Mouse (Mus musculus) kidney, embryonic 16.5 days (tissue): Measurements from ENCODE around the gene Pfkfb4. TPM values are rescaled to one million over a fixed set of nuclear protein-coding genes. Genes with fewer than 3 reads are reported as not detected.
A peak's percentile ranks its signal among the peaks of the same experiment; 100 is the strongest.

Source experiments
- ATAC-seq: fragments of 200-750 bp; cut with Nextera tagmentation; 2 replicates; pipeline ENCODE4 v1.8.0; 2017; ENCODE audit warnings: moderate TSS enrichment; ENCODE audit not compliant: low FRiP score, low TSS enrichment
- H3K27ac ChIP-seq: fragments of 300-500 bp; sonication (generic); 2 replicates; pipeline ENCODE4 v1.5.1; 2014; ENCODE audit warnings: low read length
- H3K27me3 ChIP-seq: fragments of 300-500 bp; sonication (generic); 2 replicates; pipeline ENCODE4 v1.6.1; 2014; ENCODE audit warnings: low read length, control low read depth, mixed read lengths; ENCODE audit not compliant: insufficient read depth
- H3K36me3 ChIP-seq: fragments of 300-500 bp; sonication (generic); 2 replicates; pipeline ENCODE4 v1.6.1; 2014; ENCODE audit warnings: low read length, control low read depth, mixed read lengths; ENCODE audit not compliant: insufficient read depth
- H3K4me1 ChIP-seq: fragments of 300-500 bp; sonication (generic); 2 replicates; pipeline ENCODE4 v1.6.1; 2014; ENCODE audit warnings: low read length, control low read depth, mixed read lengths; ENCODE audit not compliant: insufficient read depth
- H3K4me2 ChIP-seq: fragments of 300-500 bp; sonication (generic); replicated peaks from 2 replicates; pipeline ENCODE4 v1.6.1; 2014; ENCODE audit warnings: low read depth, low read length
- H3K4me3 ChIP-seq: fragments of 300-500 bp; sonication (generic); 2 replicates; pipeline ENCODE4 v1.5.1; 2014; ENCODE audit warnings: mild to moderate bottlenecking, low read length
- H3K9ac ChIP-seq: fragments of 300-500 bp; sonication (generic); replicated peaks from 2 replicates; pipeline ENCODE4 v1.6.1; 2014; ENCODE audit warnings: low read length
- H3K9me3 ChIP-seq: fragments of 300-500 bp; sonication (generic); 2 replicates; pipeline ENCODE4 v1.6.1; 2016; ENCODE audit warnings: low read length, control low read depth
- WGBS: fragments of 180-500 bp; shearing (Covaris S2); extraction: QIAGEN DNeasy Blood & Tissue Kit; methylation state at CpG from one replicate; pipeline ENCODE4 v1.1.7; 2014; 5-methylcytosine and 5-hydroxymethylcytosine counted together
- polyA plus RNA-seq: library from polyadenylated mRNA; unstranded; fragments of >200 nt; fragmentation: Nextera tagmentation; extraction: Ambion mirVana; gene quantifications from 2 replicates; pipeline ENCODE4 v1.2.1, GENCODE M21; 2015

Pfkfb4 gene
- polyA plus RNA-seq, 1 experiment from 2014 or later, result 10.4 TPM

DNA sequence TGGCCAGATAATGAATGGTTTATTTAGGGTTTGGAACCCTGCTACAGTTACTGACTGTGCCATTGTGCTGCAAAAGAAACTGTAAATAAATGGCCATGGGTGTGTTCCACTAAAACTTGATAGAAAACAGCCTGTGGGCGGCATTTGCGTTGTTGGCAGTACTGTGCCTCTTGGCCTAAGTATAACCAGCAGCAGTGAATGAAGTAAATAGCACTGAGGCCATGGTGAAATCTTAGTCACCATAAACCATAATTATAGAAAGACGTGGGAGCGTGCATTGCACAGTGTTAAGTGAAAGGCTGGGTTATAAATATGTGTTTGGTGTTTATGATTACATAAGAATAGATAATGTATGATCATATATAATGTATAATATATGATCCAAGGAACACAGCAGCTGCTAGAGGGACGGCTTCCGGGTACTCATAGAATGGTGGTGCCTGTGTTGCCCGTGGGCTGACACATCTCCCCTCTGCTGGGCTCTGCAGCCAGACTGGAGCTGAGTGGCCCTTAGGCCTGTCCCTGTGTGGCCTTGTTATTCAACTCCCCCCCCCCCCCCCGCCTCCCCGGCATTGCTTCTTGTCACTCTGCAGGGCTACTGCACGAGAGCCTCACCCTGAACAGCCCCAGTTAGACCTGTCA lies 17.5 kb downstream of the Pfkfb4 start:
- peaks cover 11% of the 10 kb centered on the region; the same call in 1 of the 2 replicates for H3K4me1 ChIP-seq
- 63% methylated on average over 10 of the region's 10 CpGs for WGBS
- H3K27me3 ChIP-seq, result no peaks in the 10 kb centered on the region
- H3K27ac ChIP-seq, result no peak overlapping the region
- no peaks in the 10 kb centered on the region for H3K36me3 ChIP-seq
- no peaks in the 10 kb centered on the region for H3K9me3 ChIP-seq
- no peak overlapping the region for H3K4me2 ChIP-seq
- H3K4me3 ChIP-seq, result no peak overlapping the region
- peak; percentile 21; the same call in 1 of the 2 replicates for ATAC-seq
- 0 out of 2 replicates have a peak overlapping the region, but pooled peaks have one; percentile 4 for H3K9ac ChIP-seq

DNA sequence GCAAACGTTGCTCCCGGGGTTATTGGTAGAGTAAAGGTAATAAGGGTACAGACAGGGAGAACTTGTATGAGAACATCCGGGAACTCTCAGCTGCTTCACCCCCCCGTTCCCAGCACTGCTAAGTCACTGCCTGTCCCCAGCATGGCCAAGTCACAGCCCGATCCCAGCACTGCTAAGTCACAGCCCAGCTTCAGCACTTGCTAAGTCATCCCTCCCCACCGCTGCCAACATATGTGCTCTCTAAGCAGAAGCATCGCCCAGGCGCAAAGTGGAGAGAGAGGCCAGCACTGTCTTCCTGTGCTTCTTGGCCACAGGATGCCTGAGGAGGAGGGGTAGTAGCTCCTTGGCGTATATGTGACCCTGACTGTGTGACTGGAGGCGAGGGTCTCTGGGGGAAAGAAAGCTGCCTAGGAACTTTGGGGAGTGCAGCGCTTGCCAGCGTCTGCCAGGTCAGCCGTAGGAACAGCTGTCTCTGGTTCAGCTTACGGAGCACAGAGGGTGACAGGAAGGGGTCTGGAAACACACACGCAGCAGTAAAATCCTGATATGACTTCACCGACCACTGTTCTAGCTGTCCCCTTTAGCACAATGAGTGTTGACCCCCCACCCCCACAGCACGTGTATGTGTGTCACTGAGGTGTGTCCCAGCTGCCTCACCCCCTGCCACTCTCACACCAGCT lies 18.2 kb downstream of the Pfkfb4 start:
- 27% methylated on average over 17 of the region's 17 CpGs for WGBS
- peak; percentile 57 for ATAC-seq

DNA sequence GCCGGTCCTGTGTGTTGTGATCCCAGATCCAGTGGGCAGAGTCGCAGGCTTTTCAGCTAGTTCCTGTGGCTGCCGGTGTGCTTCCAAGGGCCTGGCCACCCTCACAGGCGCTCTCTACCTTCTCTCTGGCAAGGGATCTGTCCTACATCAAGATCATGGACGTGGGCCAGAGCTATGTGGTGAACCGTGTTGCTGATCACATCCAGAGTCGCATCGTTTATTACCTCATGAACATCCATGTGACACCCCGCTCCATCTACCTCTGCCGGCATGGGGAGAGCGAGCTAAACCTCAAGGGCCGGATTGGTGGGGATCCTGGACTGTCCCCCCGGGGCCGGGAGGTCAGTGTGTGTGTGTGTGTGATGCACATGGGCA lies 18.7 kb downstream of the Pfkfb4 start:
- H3K9ac ChIP-seq, result no peak overlapping the region
- peaks cover 11% of the 10 kb centered on the region; the same call in 1 of the 2 replicates for H3K4me1 ChIP-seq
- 80% methylated on average over 14 of the region's 14 CpGs for WGBS
- H3K9me3 ChIP-seq, result no peaks in the 10 kb centered on the region
- H3K27me3 ChIP-seq, result no peaks in the 10 kb centered on the region
- no peak overlapping the region for H3K4me2 ChIP-seq
- no peak overlapping the region for H3K4me3 ChIP-seq
- H3K27ac ChIP-seq, result no peak overlapping the region
- ATAC-seq, result no peak
- H3K36me3 ChIP-seq, result no peaks in the 10 kb centered on the region

More for the DNA sequence above, 18.2 kb downstream of the Pfkfb4 start:
- no peak overlapping the region for H3K27ac ChIP-seq
- H3K27me3 ChIP-seq, result no peaks in the 10 kb centered on the region
- no peak overlapping the region for H3K4me3 ChIP-seq
- peaks cover 11% of the 10 kb centered on the region; the same call in 1 of the 2 replicates for H3K4me1 ChIP-seq
- H3K4me2 ChIP-seq, result no peak overlapping the region
- 0 out of 2 replicates have a peak overlapping the region, but pooled peaks have one; percentile 4 for H3K9ac ChIP-seq
- no peaks in the 10 kb centered on the region for H3K36me3 ChIP-seq
- H3K9me3 ChIP-seq, result no peaks in the 10 kb centered on the region

DNA sequence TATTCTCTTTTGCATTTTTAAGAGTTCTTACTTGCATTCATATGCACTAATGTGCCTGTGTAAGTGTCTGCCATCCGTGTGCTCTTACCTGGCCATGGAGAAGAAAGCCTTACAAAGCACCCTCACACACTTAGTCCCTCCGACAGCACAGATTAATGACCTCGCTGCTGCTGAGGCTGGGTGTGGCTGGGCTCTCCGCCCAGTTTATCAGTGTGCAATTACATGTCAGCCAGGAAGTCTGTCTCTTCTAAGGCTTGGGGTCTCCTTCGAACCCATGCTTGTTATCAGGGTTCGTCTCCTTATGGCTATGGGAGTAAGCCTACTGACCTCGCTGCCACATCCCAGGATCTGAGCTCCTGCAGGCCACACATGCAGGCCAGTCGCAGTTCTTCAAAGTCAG lies 23.8 kb downstream of the Pfkfb4 start:
- Histone ChIP-seq H3K27me3 (no peaks in the 10 kb centered on the region), H3K4me3 (no peak overlapping the region), H3K36me3 (no peaks in the 10 kb centered on the region), H3K4me1 (no peaks in the 10 kb centered on the region), H3K9me3 (no peaks in the 10 kb centered on the region), H3K27ac (no peak overlapping the region), H3K4me2 (no peak overlapping the region), H3K9ac (no peak overlapping the region)
- WGBS, result 51% methylated on average over 8 of the region's 8 CpGs
- no peak for ATAC-seq

DNA sequence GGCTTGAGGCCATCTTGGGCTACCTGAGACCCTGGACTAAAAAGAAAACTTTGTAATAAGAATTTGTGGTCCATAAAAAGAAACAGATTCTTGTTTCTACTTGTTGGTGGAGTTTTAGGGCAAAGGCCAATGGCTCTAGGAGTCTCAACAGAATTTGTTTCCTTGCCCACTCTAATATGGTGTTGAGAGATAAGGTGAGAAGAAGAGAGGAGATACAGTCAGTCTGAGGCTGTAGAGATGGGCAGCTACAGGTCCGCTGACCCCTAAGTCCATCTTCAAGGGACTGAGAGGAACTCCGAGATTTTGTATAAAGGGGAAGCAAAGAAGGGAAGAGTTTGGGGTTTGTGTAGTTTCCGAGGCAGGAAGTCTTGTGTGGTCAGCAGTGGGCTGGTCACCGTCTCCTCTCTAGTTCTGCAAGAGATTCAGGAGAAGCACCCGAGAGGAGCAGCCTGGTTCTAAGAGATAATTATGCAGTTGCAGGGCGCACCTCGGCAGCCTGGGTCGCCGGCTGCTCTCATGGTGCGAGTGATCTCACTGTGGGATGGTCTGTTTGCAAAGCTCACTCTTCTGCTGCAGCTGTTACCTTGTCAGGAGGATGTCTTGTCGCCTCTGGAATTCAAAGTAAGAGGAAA lies 25.5 kb downstream of the Pfkfb4 start:
- Histone ChIP-seq H3K27ac (no peak overlapping the region), H3K9ac (no peak overlapping the region), H3K4me3 (no peak overlapping the region), H3K9me3 (no peaks in the 10 kb centered on the region), H3K27me3 (no peaks in the 10 kb centered on the region), H3K36me3 (no peaks in the 10 kb centered on the region), H3K4me1 (no peaks in the 10 kb centered on the region), H3K4me2 (no peak overlapping the region)
- 60% methylated on average over 11 of the region's 11 CpGs for WGBS
- ATAC-seq, result no peak

- H3K36me3 ChIP-seq, result 0 out of 2 replicates have a peak, but pooled peaks cover 3% of the 10 kb centered on the region
- WGBS, result 87% methylated on average over 4 of the region's 4 CpGs
- no peaks in the 10 kb centered on the region for H3K4me1 ChIP-seq
- ATAC-seq, result no peak
- no peak overlapping the region for H3K4me2 ChIP-seq
- no peak overlapping the region for H3K4me3 ChIP-seq
- no peak overlapping the region for H3K27ac ChIP-seq
- H3K27me3 ChIP-seq, result no peaks in the 10 kb centered on the region
- H3K9me3 ChIP-seq, result no peaks in the 10 kb centered on the region
- H3K9ac ChIP-seq, result no peak overlapping the region
Observed at GRCm38 (mm10) chr9:109021428-109021827, 29.9 kb downstream of the Pfkfb4 start.

DNA sequence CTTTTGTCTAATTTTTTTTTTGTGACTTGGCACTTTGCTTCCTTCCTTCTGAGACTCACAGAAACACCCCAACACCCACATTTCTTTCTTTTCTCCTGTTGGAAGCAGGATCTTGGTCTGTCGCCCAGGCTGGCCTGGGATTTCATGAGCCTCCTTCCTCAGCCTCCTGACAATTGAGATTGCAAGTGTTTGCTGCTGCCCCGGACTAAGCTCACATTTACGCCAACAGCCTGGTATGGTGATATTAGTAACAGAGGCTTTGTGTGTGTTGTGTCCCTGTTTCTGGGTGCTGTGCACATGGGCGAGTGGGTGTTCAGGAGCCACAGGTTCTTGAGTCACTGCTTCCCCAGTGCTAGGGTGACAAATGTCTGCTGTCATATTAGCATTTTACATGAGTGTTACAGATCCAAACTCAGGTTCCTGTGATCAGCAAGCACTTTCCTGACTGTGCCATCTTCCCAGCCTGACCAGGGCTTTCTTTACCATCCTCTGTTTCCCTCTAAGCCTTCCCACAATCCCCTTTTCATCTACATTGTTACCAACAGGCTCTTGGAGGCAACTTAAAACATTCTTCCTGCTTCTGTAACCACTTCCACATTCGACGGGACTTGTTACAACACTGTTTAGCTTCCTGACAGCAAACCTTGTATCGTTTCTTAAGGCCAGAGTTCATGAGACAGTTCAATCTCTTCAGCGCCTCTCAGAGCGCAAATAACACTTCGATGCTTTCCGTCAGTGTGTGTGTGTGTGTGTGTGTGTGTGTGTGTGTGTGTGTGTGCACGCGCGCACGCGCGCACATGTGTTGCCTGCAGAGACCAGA lies 31.5 kb downstream of the Pfkfb4 start:
- whole genome bisulfite sequencing, result 82% methylated on average over 17 of the region's 17 CpGs
- Histone ChIP-seq H3K4me1 (no peaks in the 10 kb centered on the region), H3K9me3 (no peaks in the 10 kb centered on the region), H3K36me3 (0 out of 2 replicates have a peak, but pooled peaks cover 3% of the 10 kb centered on the region), H3K4me2 (no peak overlapping the region), H3K9ac (no peak overlapping the region), H3K27me3 (no peaks in the 10 kb centered on the region), H3K4me3 (no peak overlapping the region), H3K27ac (no peak overlapping the region)
- no peak for ATAC-seq

- WGBS, result 73% methylated on average over 8 of the region's 8 CpGs
- Histone ChIP-seq H3K9ac (no peak overlapping the region), H3K27ac (no peak overlapping the region), H3K36me3 (peaks cover 3% of the 10 kb centered on the region; the same call in 1 of the 2 replicates), H3K4me2 (no peak overlapping the region), H3K9me3 (no peaks in the 10 kb centered on the region), H3K4me3 (no peak overlapping the region), H3K4me1 (no peaks in the 10 kb centered on the region), H3K27me3 (no peaks in the 10 kb centered on the region)
- ATAC-seq, result no peak
Observed at GRCm38 (mm10) chr9:109027521-109027920, 35.9 kb downstream of the Pfkfb4 start.

- Histone ChIP-seq H3K4me3 (no peak overlapping the region), H3K9me3 (no peaks in the 10 kb centered on the region), H3K4me1 (no peaks in the 10 kb centered on the region), H3K9ac (no peak overlapping the region), H3K27me3 (no peaks in the 10 kb centered on the region), H3K36me3 (peaks cover 3% of the 10 kb centered on the region; the same call in 1 of the 2 replicates), H3K27ac (no peak overlapping the region), H3K4me2 (no peak overlapping the region)
- no peak for ATAC-seq
- 69% methylated on average over 3 of the region's 3 CpGs for WGBS
Observed at GRCm38 (mm10) chr9:109028421-109028820, 36.8 kb downstream of the Pfkfb4 start.
